Mouse (Mus musculus) frontal cortex, adult (tissue): ENCODE results near the gene Psmc2.

Source experiments
- ATAC-seq: cut with Nextera tagmentation; 2 replicates; pipeline ENCODE4 v1.9.2; 2017; ENCODE audit warnings: mild to moderate bottlenecking, moderate library complexity, mixed read lengths; ENCODE audit not compliant: low TSS enrichment

Psmc2 gene

DNA sequence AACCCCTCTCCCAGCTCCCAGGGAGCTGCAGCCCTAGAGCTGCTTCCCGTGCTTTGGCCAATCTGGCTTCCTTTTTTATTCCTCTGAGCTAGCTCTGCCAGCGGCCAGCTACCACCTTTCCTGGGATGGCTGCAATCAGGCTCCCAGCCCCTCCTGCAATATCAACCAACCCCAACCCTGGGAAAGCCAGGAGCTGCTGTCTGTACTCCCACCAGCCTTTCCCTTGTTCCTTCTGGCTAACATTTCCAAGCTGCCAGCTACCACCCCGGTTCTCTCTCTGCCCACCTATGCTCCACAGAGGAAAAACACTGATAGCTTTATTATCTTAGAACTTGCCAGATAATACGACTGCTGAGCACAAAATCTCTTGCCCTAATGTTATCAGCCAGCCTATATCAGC lies 19.8 kb downstream of the Psmc2 start:
- ATAC-seq: peak; percentile 82

DNA sequence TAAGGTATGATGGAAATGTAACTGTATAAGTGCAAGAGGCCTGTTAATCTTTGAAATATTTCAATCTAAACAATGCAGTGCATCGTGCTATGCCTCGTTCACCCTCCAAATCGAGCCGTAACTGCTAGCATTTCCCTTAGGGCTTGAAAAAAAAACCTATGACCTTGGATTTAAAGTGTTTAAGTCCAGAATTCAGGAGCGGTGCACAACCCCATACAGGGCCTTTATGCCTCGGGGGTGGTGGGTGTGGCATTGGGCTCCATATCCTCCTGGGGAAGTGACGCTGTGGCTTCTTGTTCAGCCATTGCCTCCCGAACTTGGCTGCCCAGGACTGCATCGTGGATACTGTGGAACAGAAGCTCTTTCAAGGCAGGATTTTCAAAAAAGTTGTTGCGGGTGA lies 25.8 kb downstream of the Psmc2 start:
- no peak for ATAC-seq

DNA sequence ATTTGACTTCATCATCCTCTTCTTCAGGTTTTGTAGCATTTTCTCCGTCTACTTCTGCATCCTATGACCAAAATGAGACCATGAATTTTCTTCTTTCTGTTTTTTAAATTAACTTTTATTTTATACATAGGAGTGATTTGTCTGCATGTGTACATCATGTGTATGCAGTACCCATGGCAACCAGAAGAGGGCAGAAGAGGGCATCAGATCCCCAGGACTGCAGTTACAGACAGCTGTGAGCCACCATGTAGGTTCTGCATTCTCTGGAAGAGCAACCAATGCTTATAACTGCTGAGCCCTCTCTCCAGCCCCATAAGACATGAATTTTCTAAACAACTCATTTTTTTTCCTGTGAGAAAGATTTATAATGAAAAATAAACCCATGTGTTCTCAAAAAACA lies 28.9 kb downstream of the Psmc2 start:
- ATAC-seq: no peak

DNA sequence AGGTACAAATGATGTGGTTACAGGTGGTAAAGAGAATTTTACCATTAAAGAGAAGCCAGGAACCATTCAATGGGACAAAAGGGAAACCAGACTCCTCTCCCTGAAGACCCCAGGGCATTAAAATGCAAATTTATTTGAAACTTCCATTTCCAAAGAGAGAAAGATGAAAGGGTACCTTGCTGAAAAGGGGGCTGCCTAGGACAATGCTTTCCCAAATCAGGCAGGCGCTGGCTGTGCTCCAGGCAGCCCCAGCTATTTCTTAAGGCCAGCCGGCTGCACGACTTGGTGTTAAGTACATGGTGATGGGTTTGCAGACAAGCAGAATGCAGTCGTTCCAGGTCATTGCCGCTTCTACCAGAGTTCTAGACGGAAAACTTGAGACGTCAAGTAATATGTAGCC lies 41.3 kb downstream of the Psmc2 start:
- ATAC-seq: no peak

DNA sequence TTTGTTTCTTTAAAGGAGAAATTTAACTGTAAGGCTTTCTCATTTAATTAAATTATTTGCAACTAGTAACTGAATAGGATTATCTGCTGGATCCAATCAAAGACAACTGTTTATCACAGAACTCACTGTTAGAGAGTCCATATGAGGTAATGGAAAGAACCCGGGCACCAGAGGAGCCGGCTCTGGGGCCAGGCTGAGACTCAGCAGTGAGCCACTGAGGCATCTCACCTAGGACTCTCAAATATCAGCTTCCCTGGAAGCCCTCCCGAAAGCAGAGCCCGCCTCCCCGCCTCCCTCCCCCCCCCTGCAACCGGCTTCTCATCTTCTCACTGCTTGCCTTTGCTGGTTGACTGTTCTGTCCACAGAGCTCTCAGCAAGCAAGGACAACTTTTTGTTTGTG lies 42.6 kb downstream of the Psmc2 start:
- ATAC-seq: no peak

DNA sequence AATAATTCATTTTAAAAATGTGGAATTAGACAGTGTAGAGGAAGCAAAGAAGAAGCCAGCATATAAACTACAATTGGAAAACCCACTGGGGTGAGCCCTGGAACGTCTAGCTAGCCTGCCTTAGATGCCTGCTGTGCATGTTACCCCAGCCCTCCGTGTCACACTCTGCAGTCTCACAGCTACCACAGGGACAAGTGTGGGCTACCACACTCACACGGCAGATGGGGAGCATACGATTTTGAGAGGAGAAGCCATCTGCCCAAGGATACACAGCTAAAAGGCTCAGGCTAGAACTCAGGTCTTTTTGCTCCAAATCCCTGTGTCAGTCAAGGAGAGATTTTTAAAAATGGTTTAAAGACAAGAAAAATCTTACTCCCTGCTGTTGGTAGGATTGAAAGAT lies 43.8 kb downstream of the Psmc2 start:
- peak; percentile 91 for ATAC-seq

DNA sequence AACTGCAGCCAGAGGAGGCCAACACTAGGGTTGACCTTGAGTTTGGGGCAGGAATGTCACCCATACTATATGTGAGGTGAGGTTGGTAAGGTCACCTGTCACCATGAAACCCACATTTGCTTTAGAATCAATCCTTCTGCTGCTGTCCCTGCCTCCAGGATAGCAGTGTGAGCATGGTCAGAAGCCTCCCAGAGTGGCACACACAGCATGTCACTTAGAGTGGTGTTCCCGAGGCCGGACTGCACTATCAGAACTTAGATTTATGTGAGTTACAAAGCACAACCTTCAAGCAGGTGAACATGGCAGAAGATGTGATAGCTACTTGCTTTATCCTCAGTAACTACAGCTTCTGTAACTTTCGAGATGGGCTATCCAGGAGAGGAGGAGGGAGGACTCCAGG lies 46.7 kb downstream of the Psmc2 start:
- ATAC-seq: no peak

DNA sequence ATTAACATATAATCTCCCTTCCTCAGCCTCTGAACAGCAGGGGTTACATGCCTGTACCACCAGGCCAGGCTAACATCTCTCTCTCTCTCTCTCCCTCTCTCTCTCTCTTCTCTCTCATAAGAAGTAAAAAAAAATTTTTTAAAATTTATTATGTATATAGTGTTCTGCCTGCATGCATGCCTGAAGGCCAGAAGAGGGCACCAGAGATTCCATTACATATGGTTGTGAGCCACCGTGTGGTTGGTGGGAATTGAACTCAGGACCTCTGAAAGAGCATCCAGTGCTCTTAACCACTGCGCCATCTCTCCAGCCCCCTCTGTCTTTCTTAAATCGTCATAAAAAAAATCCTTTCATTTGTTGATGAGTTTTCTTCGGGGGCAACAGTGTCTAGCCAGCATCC lies 59.6 kb downstream of the Psmc2 start:
- ATAC-seq: no peak

DNA sequence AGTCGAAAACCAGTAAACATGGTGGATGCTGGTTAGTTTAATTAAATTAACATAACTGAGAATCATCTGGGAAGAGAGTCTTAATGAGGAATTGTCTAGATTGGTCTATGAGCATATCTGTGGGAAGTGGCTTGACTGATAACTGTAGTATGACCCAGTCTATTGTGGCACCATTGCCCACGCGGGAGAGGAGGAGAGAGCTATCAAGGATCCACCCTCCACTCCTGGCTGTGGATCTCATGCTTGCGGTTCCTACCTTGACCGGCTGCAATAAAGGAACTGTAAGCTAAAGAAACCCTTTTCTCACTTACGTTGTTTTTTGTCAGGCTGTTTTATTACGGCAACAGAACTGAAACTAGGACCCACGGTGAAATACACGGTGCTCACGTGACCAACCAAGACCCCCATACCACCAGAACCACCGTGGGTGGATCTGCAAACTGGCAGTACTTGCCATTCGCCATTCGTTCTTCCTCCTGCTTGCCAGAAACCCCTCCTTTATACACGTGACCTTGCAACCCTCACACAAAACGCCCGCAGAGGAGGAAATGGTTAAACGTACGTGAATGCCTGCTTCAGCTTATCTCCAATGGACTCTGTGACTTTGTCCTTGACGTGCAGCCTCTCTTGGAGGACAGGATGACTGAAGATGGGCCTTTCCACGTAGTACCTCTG lies 61.7 kb downstream of the Psmc2 start:
- no peak for ATAC-seq

DNA sequence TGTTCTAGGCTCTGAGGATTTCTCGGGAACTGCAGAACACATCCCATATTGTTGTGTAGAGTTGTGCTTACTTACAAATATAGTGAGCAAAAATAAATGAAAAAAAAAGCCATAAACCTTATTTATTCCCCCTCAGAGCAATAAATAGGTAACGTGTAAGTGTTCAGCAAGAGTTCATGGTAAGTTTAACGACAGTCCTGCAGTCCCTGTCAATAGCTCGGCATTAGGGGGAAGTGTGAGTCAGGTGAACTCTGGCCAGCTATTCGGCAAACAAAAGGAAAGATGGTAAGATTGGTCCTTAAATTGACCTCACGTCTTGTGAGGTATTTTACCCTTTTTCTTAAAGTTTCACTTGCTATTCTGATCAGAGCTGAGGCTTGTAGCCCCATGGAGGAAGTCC lies 62.4 kb downstream of the Psmc2 start:
- ATAC-seq: no peak

DNA sequence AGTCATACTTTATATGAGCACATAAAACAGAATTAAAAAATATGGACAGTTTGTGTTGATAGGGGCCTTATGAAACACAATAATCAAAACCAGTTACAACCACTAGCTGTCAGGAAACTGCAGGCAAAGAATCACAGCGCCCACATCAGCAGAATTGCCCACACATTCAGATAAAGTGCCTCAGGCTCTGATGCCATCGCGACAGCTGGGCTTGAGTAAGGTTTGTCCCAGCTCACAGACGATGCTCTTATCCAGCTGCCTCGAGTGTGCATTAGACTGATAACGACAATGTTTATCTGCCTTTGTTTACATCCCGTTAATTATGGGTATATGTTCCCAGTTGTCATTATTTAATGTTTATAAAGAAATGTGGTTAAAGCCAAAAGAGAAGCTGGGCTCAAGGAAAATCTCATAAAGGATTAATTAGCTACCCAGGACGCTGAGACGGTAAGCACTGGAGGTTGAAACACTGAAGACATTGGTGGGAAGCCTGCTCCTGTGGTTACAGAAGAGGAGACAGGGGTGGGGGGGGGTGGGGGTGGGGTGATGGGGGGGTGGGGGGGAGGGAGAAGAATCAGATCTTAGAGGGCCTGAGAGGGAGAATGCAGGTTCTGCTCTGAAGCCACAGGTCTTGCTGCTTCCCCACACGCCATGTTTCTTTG lies 66.7 kb downstream of the Psmc2 start:
- peak; percentile 70; the same call in 1 of the 2 replicates for ATAC-seq
